Mouse (Mus musculus) spleen, postnatal 4 days (tissue): ENCODE results near the gene Mad1l1.

Source experiments
- DNase-seq, 2 experiments: peaks; one replicate each; pipeline ENCODE4 v3.0.0; 2022; ENCODE audit warnings: low spot score in 2 of 2

Mad1l1 gene

DNA sequence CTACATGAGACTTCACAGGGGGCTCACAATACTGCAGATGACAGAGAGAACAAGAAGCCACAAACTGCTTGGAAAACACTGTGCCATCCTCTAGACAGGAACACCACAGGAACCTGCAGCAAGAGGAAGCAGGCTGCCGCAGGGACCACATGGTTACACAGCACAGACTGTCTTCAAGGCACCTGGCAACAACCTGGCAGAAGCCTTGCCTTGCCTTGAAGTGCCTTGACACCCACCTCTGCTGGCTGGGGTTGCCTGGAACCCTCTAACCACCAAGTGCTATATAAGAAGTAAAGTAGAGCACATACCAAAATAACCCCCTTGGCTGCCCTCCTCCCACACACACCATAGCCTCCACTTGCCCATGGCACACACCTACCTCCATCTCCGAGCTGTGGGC is 177.8 kb downstream of the Mad1l1 start:
- DNase-seq = no peak

DNA sequence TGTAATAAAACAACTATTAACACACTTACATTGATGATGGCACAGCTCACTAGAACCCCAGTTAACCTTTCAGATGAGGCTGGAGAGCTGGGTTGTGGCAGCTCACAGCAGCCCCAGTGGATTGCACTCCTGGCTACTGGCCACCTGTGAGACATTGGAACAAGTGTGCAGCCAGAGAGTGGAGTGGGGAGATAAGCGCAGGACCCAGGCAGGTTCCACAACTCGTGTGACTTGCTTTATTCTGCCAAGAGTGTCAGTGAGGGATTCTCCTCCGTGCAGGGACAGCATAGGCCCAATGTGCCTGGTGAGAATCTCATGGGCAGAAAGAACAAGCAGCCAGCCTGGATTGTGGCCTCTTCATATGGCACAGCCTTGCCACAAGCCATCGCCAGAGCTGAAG is 180.0 kb downstream of the Mad1l1 start:
- DNase-seq = no peak

DNA sequence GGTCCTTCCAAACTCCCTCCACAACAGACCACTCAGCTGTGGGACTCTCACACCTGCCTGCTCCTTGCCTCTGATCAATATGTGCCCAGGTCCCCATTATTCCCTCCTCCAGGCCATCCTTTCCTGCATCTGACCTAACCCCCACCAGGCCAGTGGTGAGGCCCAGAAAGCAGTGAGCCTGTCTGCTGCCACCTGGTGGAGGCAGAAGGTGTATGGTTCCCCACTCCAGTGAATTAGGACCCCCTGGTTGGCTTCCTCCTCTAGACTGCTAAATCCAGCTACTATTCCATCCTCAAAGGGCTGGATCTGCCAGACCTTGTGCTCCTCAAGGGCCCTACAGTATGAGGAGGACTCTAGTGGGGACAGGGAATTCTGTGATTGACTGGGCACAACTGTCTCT is 181.1 kb downstream of the Mad1l1 start:
- DNase-seq = peak; percentile 24 to 72

DNA sequence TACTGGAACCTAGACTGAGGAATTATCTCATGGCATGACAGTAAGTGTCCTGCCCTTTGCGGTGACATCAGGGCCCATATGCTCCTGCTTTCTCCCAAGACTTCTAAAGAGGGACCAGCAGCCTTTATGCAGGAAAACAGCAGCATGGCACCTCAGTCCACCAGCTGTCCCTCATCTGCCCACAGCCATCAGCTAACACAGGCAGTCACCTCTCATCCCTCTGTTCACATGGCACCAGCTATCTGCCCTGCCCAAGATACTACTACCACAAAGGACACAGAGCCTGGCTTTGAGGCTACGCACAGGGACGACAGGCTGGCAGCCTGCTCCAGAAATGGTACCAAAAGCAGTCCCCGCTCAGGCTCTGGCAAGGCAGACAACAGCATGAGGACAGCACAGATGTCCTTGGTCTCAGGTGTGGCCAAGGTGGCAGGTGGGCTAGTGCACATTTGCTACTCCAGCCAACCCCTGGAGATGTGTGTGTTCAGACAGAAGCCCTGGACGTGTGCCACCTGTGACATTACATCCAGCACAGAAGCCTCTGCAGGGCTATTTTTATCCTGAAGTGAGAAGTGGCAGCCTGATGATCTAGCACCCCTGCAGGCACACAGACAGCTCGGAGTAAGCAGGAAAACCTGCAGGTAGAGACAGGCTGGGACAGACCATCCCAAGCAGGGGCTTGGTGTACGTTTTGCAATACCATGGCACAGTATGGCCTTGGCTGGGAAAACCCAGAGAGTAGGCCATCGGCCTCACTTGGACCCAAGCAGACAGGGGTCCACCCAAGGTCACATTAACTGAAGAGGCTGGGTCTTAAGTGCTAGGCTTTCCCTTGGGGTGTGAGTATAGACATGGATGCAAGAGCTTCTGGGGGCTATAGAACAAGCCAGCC is 185.4 kb downstream of the Mad1l1 start:
- DNase-seq = no peak

DNA sequence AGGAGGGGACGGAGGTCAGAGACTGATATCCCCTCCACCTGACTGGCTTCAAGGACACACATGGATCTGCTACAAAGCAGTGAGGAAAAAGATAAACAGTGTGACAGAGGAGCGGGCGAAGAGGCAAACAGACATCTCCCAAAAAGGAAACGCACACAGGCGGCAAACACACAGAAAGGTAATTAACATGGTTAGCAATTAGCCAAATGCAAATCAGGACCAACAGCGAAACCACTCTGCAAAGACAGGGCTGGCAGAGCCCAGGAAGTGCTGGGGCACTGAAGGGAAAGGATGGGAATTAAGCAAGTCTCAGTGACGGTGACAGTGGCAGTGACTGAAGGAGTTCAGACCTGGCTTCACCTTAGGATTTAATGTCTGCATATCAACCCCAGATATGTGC is 187.3 kb downstream of the Mad1l1 start:
- no peak for DNase-seq

DNA sequence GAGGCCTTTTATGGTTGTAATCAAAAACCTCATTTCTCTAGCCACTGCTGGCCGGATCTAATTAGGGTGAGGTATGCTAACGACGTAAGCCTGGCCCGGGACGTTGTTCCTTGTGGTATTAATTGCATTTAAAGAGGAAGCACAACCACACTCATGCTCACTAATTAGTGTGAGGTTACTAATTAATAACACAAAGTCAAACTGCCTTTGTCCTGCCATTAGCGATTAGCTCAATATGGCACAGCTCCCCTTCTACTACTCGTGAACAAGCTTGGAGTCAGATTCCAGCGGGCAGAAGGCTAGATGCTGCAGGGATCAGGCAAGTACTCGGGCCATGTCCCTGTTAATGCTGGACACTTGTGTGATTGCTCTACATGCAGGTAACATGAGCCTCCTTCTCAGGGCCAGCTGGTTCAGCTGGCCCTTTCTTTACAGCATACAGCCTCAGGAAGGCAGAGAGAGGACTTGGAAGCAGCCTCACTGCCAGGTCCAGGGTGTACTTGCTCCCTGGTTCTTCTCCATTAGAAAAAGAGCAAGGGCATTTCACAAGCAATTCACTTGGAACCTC is 192.9 kb downstream of the Mad1l1 start:
- no peak for DNase-seq

DNA sequence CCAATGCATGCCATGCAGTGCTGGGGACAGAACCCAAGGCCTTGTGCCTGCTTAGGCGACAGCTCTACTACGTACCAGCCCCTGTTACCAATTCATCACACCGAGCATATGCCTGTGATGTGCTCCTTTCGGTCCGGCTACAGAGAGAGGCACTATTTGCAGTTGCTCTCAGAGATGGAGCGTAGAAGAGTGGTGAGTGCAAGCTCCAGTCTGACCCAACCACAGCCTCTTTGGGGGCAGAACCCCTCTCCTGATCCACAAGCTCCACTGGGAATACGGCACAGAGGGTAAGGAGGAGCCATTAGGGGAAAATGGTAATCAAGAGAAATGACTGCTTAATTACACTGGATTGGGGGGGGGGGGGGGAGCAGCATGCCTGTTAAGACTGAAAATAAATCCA is 193.4 kb downstream of the Mad1l1 start:
- no peak for DNase-seq

DNA sequence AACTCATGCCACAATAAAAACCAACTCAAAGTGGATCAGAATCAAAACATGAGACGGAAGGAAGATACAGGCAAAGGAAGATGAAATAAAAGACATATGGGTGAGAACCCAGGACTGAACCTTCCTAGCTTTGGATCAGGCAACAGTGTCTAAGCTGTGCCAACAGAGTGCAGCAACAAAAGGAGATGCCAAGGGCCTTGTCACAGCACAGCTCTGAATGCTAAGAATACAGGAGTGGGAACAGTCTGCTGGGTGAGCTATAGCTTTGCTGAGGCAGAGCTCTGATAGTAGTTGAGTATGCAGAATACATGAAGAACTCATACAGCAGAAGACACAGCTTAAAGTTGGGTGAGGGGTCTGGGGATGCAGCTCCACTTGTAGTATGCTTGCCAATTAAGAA is 196.7 kb downstream of the Mad1l1 start:
- no peak for DNase-seq

DNA sequence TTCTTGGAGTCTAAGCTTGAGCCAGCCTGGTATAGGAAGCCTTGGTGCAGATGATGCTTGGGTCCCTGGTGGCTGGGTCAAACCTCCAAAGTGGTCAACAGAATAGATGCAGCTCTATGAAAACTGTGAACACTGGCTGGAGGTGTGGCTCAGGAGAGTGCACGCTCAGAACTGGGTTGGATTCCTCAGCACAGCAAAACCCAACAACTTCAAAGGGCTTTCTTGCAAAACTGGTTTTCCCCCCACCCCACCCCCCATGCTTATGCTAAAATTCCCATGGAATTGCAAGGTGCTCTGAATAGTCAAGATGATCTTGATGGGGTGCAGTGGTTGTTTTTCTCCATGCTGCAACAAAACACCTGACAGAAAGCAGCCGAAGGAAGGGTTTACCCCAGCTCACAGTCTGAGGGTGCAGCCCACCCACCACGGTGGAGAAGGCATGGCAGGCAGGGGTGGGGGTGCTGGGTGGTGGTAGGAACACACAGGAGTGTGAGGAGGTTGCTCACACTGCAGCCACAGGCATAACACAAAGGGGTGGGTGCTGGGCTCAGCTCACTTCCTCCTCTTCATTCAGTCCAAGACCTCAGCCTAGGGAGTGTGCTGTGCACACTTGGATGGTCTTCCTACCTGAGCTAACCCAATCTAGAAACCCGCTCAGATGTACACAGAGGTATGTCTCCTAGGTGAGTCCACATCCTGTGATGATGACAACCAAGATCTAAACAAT is 197.5 kb downstream of the Mad1l1 start:
- no peak for DNase-seq

DNA sequence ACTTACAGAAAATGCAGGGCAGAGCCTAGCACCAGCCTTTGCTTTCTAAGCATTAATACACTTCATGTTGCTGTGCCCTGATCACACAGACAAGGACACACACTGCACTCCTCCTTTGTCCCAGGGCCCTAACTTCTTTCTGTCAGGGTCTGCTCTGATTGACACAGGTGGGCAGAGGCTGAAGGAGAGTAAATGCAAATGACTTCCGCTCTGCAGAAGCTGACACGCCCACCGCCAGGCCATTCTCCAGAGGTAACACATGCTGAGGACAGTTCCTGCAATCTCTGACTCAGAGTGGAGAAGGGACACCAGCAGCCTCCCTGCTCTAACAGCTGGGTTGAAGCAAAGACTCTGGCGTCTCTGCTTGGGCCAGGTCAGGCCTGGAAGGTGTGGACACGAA is 198.2 kb downstream of the Mad1l1 start:
- DNase-seq = no peak

DNA sequence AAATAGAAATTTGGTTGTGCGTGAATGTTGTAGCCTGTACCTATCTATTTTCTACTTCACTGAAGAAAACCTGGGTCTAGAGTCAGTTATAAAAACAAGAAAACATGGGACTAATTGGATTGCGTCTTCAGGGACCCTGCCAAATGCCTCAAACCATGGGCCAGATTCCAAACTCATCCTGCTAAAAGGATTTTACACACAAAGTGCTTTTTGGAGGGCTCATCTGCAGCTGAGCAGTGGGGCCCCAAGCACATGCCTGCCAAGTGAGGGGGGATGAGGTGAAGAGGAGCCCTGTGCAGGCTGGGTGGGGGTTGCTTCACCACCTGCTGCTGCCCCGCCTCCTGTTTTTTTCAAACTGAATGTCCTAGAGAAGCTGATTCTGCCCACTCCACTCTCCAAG is 199.4 kb downstream of the Mad1l1 start:
- no peak for DNase-seq

DNA sequence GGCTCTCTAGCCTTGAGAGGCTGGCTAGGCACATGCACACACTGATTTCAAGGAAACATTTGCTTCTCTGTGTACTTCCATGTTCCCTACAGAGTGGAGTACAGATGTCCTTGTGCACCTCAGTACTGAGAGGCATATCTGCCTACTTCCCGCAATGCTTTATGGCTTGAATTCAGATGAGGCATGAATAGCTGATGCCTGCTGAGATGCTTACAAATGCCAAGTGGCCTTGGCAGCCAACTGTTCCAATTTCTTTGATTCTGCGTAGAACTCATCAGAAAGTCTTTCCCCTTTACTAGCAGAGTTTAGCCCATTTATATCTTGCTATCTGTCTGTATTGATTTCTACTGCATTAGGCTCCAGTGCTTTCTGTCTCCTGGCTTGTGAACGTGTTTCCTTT is 202.4 kb downstream of the Mad1l1 start:
- DNase-seq = no peak

DNA sequence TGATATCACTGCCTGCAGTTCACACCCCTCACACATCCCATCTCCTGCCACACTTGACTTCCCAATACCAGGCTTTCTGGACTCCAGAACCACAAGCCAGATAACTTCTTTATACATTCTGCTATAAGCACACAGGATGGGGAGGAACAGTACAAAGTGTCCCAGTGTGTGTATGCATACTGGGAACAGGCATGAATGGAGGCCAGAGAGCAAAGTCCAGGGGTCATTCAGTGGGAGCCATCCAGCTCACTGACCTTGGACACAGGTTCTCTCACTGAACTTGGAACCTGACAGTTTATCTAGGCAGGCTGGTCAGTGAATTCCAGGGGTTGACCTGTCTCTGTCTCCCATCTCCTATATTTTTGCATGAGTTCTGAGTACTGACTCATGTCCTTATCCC is 203.4 kb downstream of the Mad1l1 start:
- no peak for DNase-seq

DNA sequence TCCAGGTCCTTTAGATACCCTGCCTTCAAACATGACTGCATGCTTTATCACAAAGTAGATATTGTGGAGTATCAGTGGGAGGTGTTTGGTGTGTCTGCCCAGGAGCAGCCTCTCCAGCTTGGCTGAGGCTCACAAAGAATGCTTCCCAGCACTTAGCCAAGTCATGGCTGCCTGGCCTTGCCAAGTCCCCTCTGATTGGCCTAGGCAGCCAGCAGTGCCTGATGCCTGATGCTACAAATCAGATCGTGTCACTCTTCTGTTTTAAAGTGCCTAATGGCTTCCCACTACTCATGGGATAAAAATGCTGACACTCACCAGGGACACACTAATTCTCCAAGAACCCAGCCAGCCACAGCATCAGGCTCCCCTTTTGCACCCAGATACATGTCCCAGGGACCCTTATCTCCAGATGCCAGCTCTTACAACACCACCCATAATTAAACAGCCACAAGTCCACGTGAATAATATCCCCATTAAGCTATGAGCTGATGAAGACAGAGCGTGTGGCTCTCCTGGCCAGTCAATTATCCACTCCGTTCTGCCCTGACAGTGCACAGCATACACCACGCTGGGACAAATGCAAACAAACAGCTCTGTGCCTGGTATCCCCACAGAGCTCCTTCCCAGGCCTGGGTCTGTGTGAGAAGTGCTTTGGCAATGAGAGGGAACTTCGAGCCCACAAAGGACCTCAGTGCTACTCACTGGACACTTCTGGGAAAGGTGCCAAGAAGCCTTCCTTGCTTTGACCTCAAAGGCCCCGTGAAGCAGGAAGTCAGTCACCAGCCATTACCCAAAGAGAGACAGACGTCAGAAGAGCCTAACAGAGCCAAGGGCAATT is 205.7 kb downstream of the Mad1l1 start:
- peak in 1 of 2 experiments; percentile 23 for DNase-seq

DNA sequence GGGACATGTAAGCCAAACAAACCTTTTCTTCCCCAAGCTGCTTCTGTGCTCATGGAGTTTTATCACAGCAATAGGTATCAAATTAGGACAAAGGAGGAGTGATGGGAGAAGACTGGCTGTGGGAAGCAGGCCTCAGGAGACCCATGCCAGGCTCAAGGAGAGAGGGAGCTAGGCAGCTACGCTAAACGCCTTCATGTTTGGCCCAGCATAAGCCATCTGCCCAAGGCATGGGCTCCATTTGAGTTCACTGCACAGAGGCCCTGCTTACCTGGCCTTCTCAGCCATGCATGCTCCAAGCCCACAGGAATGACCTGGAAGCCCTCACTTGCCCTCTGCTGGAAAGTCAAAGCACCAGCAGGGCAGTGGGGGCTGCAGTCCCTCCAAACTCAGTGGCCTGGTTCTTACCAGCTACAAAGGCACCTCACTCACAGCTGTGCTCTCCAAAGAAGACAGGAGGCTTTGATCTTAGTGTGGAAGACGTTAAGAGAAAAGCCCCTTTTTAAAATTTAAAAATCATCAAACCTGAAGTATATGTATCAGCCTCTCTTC is 206.8 kb downstream of the Mad1l1 start:
- no peak for DNase-seq

DNA sequence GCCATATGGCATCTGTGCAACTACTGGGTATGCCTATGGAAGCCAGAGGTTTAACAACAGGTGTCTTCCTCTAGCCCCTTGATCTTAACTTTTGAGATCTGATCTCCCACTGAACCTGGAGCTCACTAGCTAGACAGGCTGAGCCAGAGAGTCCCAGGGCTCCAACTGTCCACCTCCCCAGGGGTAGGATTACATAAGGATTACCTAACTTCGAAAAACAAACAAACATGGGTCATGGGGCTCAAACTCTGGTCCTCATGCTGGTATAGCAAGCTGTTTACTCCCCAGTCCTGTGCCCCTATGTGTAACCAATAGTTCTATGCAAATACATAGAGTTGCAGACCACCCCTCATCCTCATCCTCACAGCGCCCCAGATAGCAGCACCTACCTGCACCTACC is 208.1 kb downstream of the Mad1l1 start:
- no peak for DNase-seq

DNA sequence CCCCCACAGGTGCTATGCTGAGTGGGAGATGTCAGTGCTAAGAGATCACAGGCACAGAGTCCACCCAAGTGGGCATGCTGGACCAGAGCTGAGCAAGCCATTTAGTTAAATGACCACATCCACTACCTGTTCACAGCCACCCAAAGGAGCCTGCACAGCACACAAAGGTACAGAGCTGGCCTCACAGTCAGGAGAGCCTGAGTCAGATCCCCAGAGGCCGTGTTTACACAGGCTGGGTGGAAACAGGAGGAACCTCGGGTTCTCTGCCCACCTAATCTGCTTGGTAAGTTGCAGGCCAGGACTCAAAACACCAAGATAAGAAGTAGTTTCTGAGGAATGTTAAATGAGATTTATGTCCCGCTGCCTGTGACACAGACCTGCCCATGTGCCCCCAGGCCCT is 211.3 kb downstream of the Mad1l1 start:
- no peak for DNase-seq

DNA sequence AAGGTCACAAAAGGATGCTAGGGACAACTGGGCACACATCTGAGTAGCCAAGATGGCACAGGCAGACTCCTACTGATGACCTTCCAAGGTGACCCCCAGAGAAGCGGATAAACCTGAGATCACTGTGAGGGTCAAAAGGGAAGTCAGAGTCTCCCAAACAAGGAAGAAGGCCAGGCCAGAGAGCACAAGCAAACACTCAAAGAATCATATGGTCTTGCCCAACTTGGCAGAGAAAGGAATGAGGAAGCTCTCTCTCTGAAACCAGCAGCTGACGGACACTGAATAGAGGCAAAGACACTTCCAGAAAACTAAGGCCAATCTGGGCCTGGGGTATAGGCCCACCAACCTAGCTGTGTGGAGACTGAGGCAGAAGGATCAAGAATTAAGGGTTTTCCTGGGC is 213.4 kb downstream of the Mad1l1 start:
- no peak for DNase-seq

DNA sequence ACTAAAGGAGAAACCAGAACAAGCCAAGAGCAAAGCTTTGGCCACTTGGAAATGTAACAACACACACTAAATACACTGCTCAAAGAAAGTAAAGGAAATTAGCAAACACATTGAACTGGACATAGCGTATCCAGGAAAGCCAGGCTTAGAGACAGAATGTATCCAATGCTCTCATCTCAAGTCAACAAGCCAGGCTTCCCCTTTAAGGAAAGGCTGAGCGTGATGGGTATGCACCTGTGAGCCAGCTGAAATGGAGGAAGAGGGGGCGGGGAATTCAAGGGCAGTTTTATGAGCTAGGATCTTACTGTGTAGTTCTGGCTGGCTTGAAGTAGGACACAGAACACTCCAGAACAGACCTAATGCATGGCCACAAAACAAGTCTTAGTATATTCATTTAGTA is 215.3 kb downstream of the Mad1l1 start:
- DNase-seq = no peak

DNA sequence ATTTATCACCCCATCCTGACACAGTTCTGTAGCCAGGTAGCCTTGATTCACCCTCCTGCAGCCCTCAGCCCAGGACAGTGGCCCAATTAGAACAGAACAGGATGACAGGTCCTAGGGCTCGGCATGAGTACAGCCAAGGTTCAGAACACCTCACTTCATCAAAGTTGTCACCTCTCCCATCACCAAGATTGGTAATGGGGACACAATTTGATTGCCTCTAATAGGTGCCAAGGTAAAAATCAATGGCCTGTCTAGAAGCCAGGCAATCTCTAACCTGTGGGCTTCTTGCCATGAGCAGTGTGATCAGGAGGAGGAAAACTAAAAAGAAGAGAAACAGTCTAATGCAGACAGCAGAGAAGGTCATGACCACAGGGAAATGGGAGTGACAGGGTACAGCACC is 216.5 kb downstream of the Mad1l1 start:
- DNase-seq = no peak

DNA sequence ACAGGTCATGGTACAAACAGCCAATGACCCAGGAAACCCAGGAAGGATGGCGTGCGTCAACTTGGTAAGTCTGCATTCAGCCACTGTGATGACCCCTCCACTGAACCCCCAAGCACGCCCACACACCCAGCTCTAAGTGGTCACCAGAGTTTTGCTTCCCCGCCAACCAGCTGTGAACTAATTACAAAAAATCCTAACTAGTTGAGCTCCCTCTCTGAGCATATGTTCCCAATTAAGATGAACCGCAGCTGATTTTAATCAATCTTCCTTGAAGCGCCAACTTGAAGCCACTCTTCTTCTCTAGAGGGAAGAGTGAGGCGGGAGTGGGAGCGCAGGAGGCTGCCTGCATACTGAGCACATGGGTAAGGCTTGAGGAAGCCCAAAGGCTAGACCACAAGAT is 218.6 kb downstream of the Mad1l1 start:
- DNase-seq = no peak
